Mouse (Mus musculus): ENCODE results near the gene Acat3. TPM values are rescaled to one million over a fixed set of nuclear protein-coding genes. Genes with fewer than 3 reads are reported as not detected.

The Acat3 gene
- polyA plus RNA-seq, 1 experiment from 2014 or later: 0.60 TPM

Other genes with a start within 250 kb of the Acat3 start
- gene Igf2r, start 170.9 kb downstream of the Acat3 start, polyA plus RNA-seq (2015; fragmentation: Nextera tagmentation; extraction: Ambion mirVana): 39.8 and 44.2 TPM in 2 replicates
- 1.2 and 1.4 TPM in 2 replicates for gene Mas1, start 72.5 kb downstream of the Acat3 start, polyA plus RNA-seq (2015; fragmentation: Nextera tagmentation; extraction: Ambion mirVana)
- 0.13 and 0.27 TPM in 2 replicates for gene Mrgprh, start 64.6 kb downstream of the Acat3 start, polyA plus RNA-seq (2015; fragmentation: Nextera tagmentation; extraction: Ambion mirVana)
- gene Pnldc1, start 30.4 kb downstream of the Acat3 start, polyA plus RNA-seq (2015; fragmentation: Nextera tagmentation; extraction: Ambion mirVana): 2.5 and 3.8 TPM in 2 replicates
- gene Tcp1, start 24.9 kb downstream of the Acat3 start, polyA plus RNA-seq (2015; fragmentation: Nextera tagmentation; extraction: Ambion mirVana): 352 and 356 TPM in 2 replicates
- 135 TPM in 2 replicates for gene Mrpl18, start 24.3 kb downstream of the Acat3 start, polyA plus RNA-seq (2015; fragmentation: Nextera tagmentation; extraction: Ambion mirVana)
- 121 and 128 TPM in 2 replicates for gene Acat2, start 20.1 kb upstream of the Acat3 start, polyA plus RNA-seq (2015; fragmentation: Nextera tagmentation; extraction: Ambion mirVana)
- 120 and 125 TPM in 2 replicates for gene Wtap, start 53.6 kb upstream of the Acat3 start, polyA plus RNA-seq (2015; fragmentation: Nextera tagmentation; extraction: Ambion mirVana)
- gene Sod2, start 66.2 kb upstream of the Acat3 start, polyA plus RNA-seq (2015; fragmentation: Nextera tagmentation; extraction: Ambion mirVana): 98.3 and 98.5 TPM in 2 replicates
- 0.30 TPM in 1 of 2 replicates, not detected in the other for gene Gpr31b, start 111.7 kb upstream of the Acat3 start, polyA plus RNA-seq (2015; fragmentation: Nextera tagmentation; extraction: Ambion mirVana)
- 0.27 and 0.29 TPM in 2 replicates for gene Tcp10b, start 120.5 kb upstream of the Acat3 start, polyA plus RNA-seq (2015; fragmentation: Nextera tagmentation; extraction: Ambion mirVana)
- gene Unc93a, start 191.2 kb upstream of the Acat3 start, polyA plus RNA-seq (2015; fragmentation: Nextera tagmentation; extraction: Ambion mirVana): not detected in 2 replicates

All from embryonic facial prominence, embryonic 15.5 days (tissue).